Mouse (Mus musculus): Measurements from ENCODE around the gene Klf8. TPM values are rescaled to one million over a fixed set of nuclear protein-coding genes. Genes with fewer than 3 reads are reported as not detected.

Gene Klf8
- total RNA-seq, 2 experiments from 2014 or later, result 0.53 to 0.57 TPM

DNA sequence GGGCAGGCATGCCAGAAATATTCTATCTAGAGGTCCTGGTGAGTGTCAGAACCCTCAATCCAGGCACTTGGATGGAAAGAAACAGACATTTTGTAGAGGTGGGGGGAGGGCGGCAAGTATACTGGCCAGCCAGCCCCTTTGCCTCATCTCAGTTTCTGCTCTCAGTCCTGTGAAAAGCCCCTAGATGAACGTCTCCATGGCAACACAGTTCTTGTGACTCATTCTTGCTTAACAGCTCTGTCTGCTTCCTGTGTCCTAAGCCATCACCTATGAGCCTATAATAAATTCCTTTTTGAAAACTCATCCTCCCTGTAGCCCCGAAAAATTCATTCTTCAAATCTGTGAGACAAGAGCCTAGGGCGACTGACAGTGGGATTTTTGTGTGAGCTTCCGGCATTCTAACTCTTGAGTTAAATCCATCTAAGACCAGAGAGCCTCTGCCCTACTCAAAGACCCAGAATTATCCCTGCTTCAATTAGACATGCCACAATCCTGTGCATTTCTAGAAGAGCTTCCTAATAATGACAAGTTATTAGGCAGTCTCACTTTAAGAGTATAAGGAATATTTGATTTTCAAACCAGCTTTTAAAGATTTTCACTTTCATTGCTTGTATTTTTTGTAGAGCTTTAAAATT lies 196.5 kb downstream of the Klf8 start:
- intact Hi-C loops (cut with DNase I), result no loop called here
- no peak for DNase-seq

DNA sequence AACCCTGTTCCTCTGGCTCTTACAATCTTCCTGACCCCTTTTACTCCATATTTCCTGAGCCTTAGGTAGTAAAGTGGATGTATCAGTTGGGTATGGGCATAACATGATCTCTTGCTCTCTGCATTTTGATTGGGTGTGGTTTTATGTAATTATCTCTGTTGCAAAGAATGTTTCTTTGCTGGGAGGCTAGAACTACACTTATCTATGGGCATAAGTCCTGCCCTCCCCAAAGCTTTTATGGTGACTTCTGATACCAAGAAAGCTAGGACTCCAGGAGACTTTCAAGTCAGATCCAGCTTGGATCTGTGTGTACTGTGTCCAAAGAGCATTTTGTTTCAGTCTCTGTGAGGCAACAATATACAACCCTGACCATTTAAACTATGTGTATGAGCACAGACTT lies 202.3 kb downstream of the Klf8 start:
- intact Hi-C loops (cut with DNase I), result no loop called here

DNA sequence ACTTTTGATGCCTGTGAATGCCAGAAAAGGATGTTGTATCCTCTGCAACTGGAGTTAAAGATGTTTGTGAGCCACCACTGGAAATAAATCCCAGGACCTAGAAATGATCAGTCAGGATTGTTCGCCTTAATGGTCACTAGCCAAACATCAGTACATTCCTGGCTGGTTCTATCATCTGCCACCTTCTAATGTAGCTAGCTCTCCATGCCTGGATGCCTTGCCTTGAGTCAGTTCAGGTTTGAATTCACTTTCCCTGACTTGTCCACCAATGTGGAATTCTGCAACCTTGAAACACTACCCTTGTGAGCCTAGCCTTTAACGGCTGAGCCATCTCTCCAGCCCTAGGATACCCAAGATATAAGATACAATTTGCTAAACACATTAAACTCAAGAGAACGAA lies 202.8 kb downstream of the Klf8 start:
- intact Hi-C loops (cut with DNase I), result no loop called here
- no peak for DNase-seq

More for the DNA sequence above, 202.3 kb downstream of the Klf8 start:
- DNase-seq, result no peak

Other genes with a start within 250 kb of the Klf8 start
- under 1 TPM in 1 of 2 experiments, not detected in 1; 0.27 TPM for gene Usp51, start 231.0 kb upstream of the Klf8 start, total RNA-seq (2021)
- 10 to 100 TPM; 15.0 to 18.9 TPM for gene Mageh1, start 199.9 kb upstream of the Klf8 start, total RNA-seq (2021)
- not detected for gene Foxr2, start 118.7 kb upstream of the Klf8 start, total RNA-seq (2021)
- 1 to 10 TPM; 2.0 to 2.3 TPM for gene Rragb, start 97.5 kb upstream of the Klf8 start, total RNA-seq (2021)